Mouse (Mus musculus): Measurements from ENCODE around the gene Gm27179. TPM values are rescaled to one million over a fixed set of nuclear protein-coding genes. Genes with fewer than 3 reads are reported as not detected.
"Not testable (repeated sequence)": the region's sequence is repeated elsewhere in the genome, so short reads cannot be mapped to it uniquely, and the experiment has no call there.

The Gm27179 gene
- total RNA-seq (2014; rRNA removed; ENCODE audit: low replicate concordance), result not detected in 2 replicates
- polyA plus RNA-seq (2015; fragmentation: Nextera tagmentation; extraction: Ambion mirVana), result 0.04 TPM in 1 of 2 replicates, not detected in the other

- not testable (repeated sequence) for H3K27me3 ChIP-seq (ENCODE audit: control insufficient read depth, insufficient read depth, low read length); H3K9ac ChIP-seq (replicated peaks; ENCODE audit: low read depth, low read length); H3K4me2 ChIP-seq (ENCODE audit: low read depth, low read length); DNase-seq (ENCODE audit: low spot score); H3K4me1 ChIP-seq (ENCODE audit: control insufficient read depth, insufficient read depth); H3K4me3 ChIP-seq (ENCODE audit: low read depth, low read length); ATAC-seq (ENCODE audit: insufficient read depth, low read depth); H3K36me3 ChIP-seq (replicated peaks; ENCODE audit: control insufficient read depth, insufficient read depth, low read length); H3K27ac ChIP-seq (ENCODE audit: low read depth); H3K9me3 ChIP-seq (replicated peaks; ENCODE audit: control insufficient read depth, low read length)
- no CpG with 5 or more reads among the region's 2 CpGs for WGBS
These were observed at the start of gene Gm27179 for GRCm38 (mm10) chr14:69512449-69512848. TSS of gene Gm27179 (minus strand) at chr14:69512549.

GRCm38 (mm10) chr14:69557550-69557949 is 45.2 kb upstream of the Gm27179 start:
- no CpG with 5 or more reads among the region's 14 CpGs for WGBS
- not testable (repeated sequence) for H3K36me3 ChIP-seq (replicated peaks; ENCODE audit: control insufficient read depth, insufficient read depth, low read length); H3K4me3 ChIP-seq (ENCODE audit: low read depth, low read length); H3K27ac ChIP-seq (ENCODE audit: low read depth); H3K4me2 ChIP-seq (ENCODE audit: low read depth, low read length); ATAC-seq (ENCODE audit: insufficient read depth, low read depth); DNase-seq (ENCODE audit: low spot score); H3K9me3 ChIP-seq (replicated peaks; ENCODE audit: control insufficient read depth, low read length); H3K9ac ChIP-seq (replicated peaks; ENCODE audit: low read depth, low read length); H3K27me3 ChIP-seq (ENCODE audit: control insufficient read depth, insufficient read depth, low read length); H3K4me1 ChIP-seq (ENCODE audit: control insufficient read depth, insufficient read depth)

GRCm38 (mm10) chr14:69556820-69557219 is 44.5 kb upstream of the Gm27179 start:
- WGBS, result no CpG with 5 or more reads among the region's 8 CpGs

GRCm38 (mm10) chr14:69555110-69555831 is 42.9 kb upstream of the Gm27179 start, which contains the start of gene Entpd4b:
TSS of gene Entpd4b (plus strand) at chr14:69555424.
- DNase-seq (ENCODE audit: low spot score); H3K27me3 ChIP-seq (ENCODE audit: control insufficient read depth, insufficient read depth, low read length); H3K4me1 ChIP-seq (ENCODE audit: control insufficient read depth, insufficient read depth); H3K36me3 ChIP-seq (replicated peaks; ENCODE audit: control insufficient read depth, insufficient read depth, low read length); H3K27ac ChIP-seq (ENCODE audit: low read depth); H3K9ac ChIP-seq (replicated peaks; ENCODE audit: low read depth, low read length); H3K4me2 ChIP-seq (ENCODE audit: low read depth, low read length); H3K4me3 ChIP-seq (ENCODE audit: low read depth, low read length); H3K9me3 ChIP-seq (replicated peaks; ENCODE audit: control insufficient read depth, low read length): not testable (repeated sequence)
- WGBS, result no CpG with 5 or more reads among the region's 68 CpGs
- peak; percentile 94 for ATAC-seq (ENCODE audit: insufficient read depth, low read depth)

More at GRCm38 (mm10) chr14:69556820-69557219, 44.5 kb upstream of the Gm27179 start:
- H3K36me3 ChIP-seq (replicated peaks; ENCODE audit: control insufficient read depth, insufficient read depth, low read length); H3K27me3 ChIP-seq (ENCODE audit: control insufficient read depth, insufficient read depth, low read length); H3K9ac ChIP-seq (replicated peaks; ENCODE audit: low read depth, low read length); H3K9me3 ChIP-seq (replicated peaks; ENCODE audit: control insufficient read depth, low read length); H3K4me3 ChIP-seq (ENCODE audit: low read depth, low read length); H3K4me1 ChIP-seq (ENCODE audit: control insufficient read depth, insufficient read depth); DNase-seq (ENCODE audit: low spot score); ATAC-seq (ENCODE audit: insufficient read depth, low read depth); H3K4me2 ChIP-seq (ENCODE audit: low read depth, low read length); H3K27ac ChIP-seq (ENCODE audit: low read depth): not testable (repeated sequence)

- not testable (repeated sequence) for H3K36me3 ChIP-seq (replicated peaks; ENCODE audit: control insufficient read depth, insufficient read depth, low read length); DNase-seq (ENCODE audit: low spot score); H3K4me2 ChIP-seq (ENCODE audit: low read depth, low read length); H3K4me3 ChIP-seq (ENCODE audit: low read depth, low read length); H3K27ac ChIP-seq (ENCODE audit: low read depth); H3K27me3 ChIP-seq (ENCODE audit: control insufficient read depth, insufficient read depth, low read length); H3K4me1 ChIP-seq (ENCODE audit: control insufficient read depth, insufficient read depth); H3K9me3 ChIP-seq (replicated peaks; ENCODE audit: control insufficient read depth, low read length); H3K9ac ChIP-seq (replicated peaks; ENCODE audit: low read depth, low read length)
- peak; percentile 39; the same call in 1 of the 2 replicates for ATAC-seq (ENCODE audit: insufficient read depth, low read depth)
- WGBS, result no CpG with 5 or more reads among the region's 4 CpGs
These were observed 35.0 kb upstream of the Gm27179 start for GRCm38 (mm10) chr14:69547310-69547709.

- H3K4me1 ChIP-seq (ENCODE audit: control insufficient read depth, insufficient read depth); ATAC-seq (ENCODE audit: insufficient read depth, low read depth); H3K4me2 ChIP-seq (ENCODE audit: low read depth, low read length); H3K27me3 ChIP-seq (ENCODE audit: control insufficient read depth, insufficient read depth, low read length); H3K27ac ChIP-seq (ENCODE audit: low read depth); H3K4me3 ChIP-seq (ENCODE audit: low read depth, low read length); DNase-seq (ENCODE audit: low spot score); H3K36me3 ChIP-seq (replicated peaks; ENCODE audit: control insufficient read depth, insufficient read depth, low read length); H3K9me3 ChIP-seq (replicated peaks; ENCODE audit: control insufficient read depth, low read length); H3K9ac ChIP-seq (replicated peaks; ENCODE audit: low read depth, low read length): not testable (repeated sequence)
- WGBS, result no CpG with 5 or more reads among the region's 2 CpGs
These were observed 32.7 kb upstream of the Gm27179 start for GRCm38 (mm10) chr14:69545052-69545451.

- not testable (repeated sequence) for H3K27ac ChIP-seq (ENCODE audit: low read depth); H3K4me3 ChIP-seq (ENCODE audit: low read depth, low read length); H3K4me2 ChIP-seq (ENCODE audit: low read depth, low read length); H3K9me3 ChIP-seq (replicated peaks; ENCODE audit: control insufficient read depth, low read length); H3K36me3 ChIP-seq (replicated peaks; ENCODE audit: control insufficient read depth, insufficient read depth, low read length); H3K9ac ChIP-seq (replicated peaks; ENCODE audit: low read depth, low read length); DNase-seq (ENCODE audit: low spot score); H3K4me1 ChIP-seq (ENCODE audit: control insufficient read depth, insufficient read depth); H3K27me3 ChIP-seq (ENCODE audit: control insufficient read depth, insufficient read depth, low read length)
- 0 out of 2 replicates have a peak, but pooled peaks have one; percentile 11 for ATAC-seq (ENCODE audit: insufficient read depth, low read depth)
- WGBS, result no CpG with 5 or more reads among the region's 7 CpGs
These were observed 31.7 kb upstream of the Gm27179 start for GRCm38 (mm10) chr14:69544033-69544432.

GRCm38 (mm10) chr14:69542695-69543094 is 30.3 kb upstream of the Gm27179 start:
- not testable (repeated sequence) for H3K9ac ChIP-seq (replicated peaks; ENCODE audit: low read depth, low read length); ATAC-seq (ENCODE audit: insufficient read depth, low read depth); H3K4me2 ChIP-seq (ENCODE audit: low read depth, low read length); H3K4me3 ChIP-seq (ENCODE audit: low read depth, low read length); DNase-seq (ENCODE audit: low spot score); H3K27ac ChIP-seq (ENCODE audit: low read depth); H3K4me1 ChIP-seq (ENCODE audit: control insufficient read depth, insufficient read depth); H3K9me3 ChIP-seq (replicated peaks; ENCODE audit: control insufficient read depth, low read length); H3K36me3 ChIP-seq (replicated peaks; ENCODE audit: control insufficient read depth, insufficient read depth, low read length); H3K27me3 ChIP-seq (ENCODE audit: control insufficient read depth, insufficient read depth, low read length)
- WGBS, result no CpG with 5 or more reads among the region's 7 CpGs

All from heart, postnatal 0 days (tissue).